Mouse (Mus musculus): Measurements from ENCODE around the gene Olfr1186. TPM values are rescaled to one million over a fixed set of nuclear protein-coding genes. Genes with fewer than 3 reads are reported as not detected.

Gene Olfr1186
- total RNA-seq (2023), result not detected

DNA sequence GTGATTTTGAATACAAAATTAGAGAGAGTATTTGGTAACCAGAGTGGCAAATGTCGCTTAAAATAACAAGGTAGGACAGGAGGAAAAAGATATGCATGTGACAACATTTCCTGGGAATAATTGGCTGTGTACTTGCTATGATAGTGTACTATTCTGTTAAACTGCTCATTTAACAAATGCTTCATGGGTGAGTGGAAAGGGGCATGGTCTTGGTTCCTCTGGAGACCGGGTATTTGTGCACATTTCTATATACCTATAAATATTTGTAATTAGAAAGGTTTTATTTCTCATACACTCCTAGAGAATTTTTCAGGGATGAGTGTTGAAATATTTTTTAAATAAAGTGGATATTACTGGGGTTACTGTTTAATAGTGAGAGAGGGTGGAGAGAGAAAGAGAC lies at the start of gene Olfr1186:
Gene Olfr1186, plus strand, starts transcription at position 301 of the 400 bp plus-strand sequence.

GRCm38 (mm10) chr2:88483298-88483697 lies 35.1 kb upstream of the Olfr1186 start, which contains the start of gene Olfr1184:
Olfr1184 (plus strand) TSS chr2:88483598.

GRCm38 (mm10) chr2:88493020-88493419 lies 25.3 kb upstream of the Olfr1186 start, which contains the start of gene Olfr1185-ps1:
Olfr1185-ps1 (plus strand) TSS chr2:88493320.

GRCm38 (mm10) chr2:88556635-88557034 lies 38.3 kb downstream of the Olfr1186 start, which contains the start of gene Olfr1188:
Olfr1188 (plus strand) TSS chr2:88556935.

Other genes starting within 250 kb of the Olfr1186 start
- gene Olfr1173, start 238.7 kb upstream of the Olfr1186 start, total RNA-seq (2023), result under 1 TPM; 0.12 to 0.20 TPM
- gene Olfr1174-ps, start 203.4 kb upstream of the Olfr1186 start, total RNA-seq (2023), result not detected
- gene Olfr1175-ps, start 191.3 kb upstream of the Olfr1186 start, total RNA-seq (2023), result under 1 TPM in 1 of 2 experiments, not detected in 1; 0.15 TPM
- gene Olfr1176, start 181.8 kb upstream of the Olfr1186 start, total RNA-seq (2023), result not detected
- not detected for gene Olfr1177-ps, start 172.1 kb upstream of the Olfr1186 start, total RNA-seq (2023)
- gene Olfr1178, start 131.5 kb upstream of the Olfr1186 start, total RNA-seq (2023), result not detected
- gene Olfr1179, start 112.1 kb upstream of the Olfr1186 start, total RNA-seq (2023), result not detected
- not detected for gene Olfr1180, start 99.4 kb upstream of the Olfr1186 start, total RNA-seq (2023)
- gene Olfr1181, start 92.4 kb upstream of the Olfr1186 start, total RNA-seq (2023), result not detected
- gene Gm13757, start 69.4 kb upstream of the Olfr1186 start, total RNA-seq (2023), result not detected
- gene Olfr1183, start 63.7 kb upstream of the Olfr1186 start, total RNA-seq (2023), result not detected
- not detected for gene Olfr1184, start 35.0 kb upstream of the Olfr1186 start, total RNA-seq (2023)
- gene Olfr1185-ps1, start 25.2 kb upstream of the Olfr1186 start, total RNA-seq (2023), result not detected
- gene Olfr1188, start 38.4 kb downstream of the Olfr1186 start, total RNA-seq (2023), result not detected
- gene Olfr1189, start 67.9 kb downstream of the Olfr1186 start, total RNA-seq (2023), result not detected
- gene Olfr1191-ps1, start 122.0 kb downstream of the Olfr1186 start, total RNA-seq (2023), result under 1 TPM in 1 of 2 experiments, not detected in 1; 0.12 TPM
- gene Olfr1192-ps1, start 130.0 kb downstream of the Olfr1186 start, total RNA-seq (2023), result not detected
- not detected for gene Olfr1193, start 157.1 kb downstream of the Olfr1186 start, total RNA-seq (2023)
- not detected for gene Olfr1195, start 170.6 kb downstream of the Olfr1186 start, total RNA-seq (2023)
- gene Olfr1196, start 186.0 kb downstream of the Olfr1186 start, total RNA-seq (2023), result not detected
- not detected for gene Olfr1197, start 213.8 kb downstream of the Olfr1186 start, total RNA-seq (2023)
- gene Olfr1198, start 232.8 kb downstream of the Olfr1186 start, total RNA-seq (2023), result not detected
- gene Olfr1199, start 241.9 kb downstream of the Olfr1186 start, total RNA-seq (2023), result not detected

Data from B cell, adult 67 days (primary cell).